Comparison of ENCODE assay signal across 9 mouse cellular contexts in the genomic region with DNA sequence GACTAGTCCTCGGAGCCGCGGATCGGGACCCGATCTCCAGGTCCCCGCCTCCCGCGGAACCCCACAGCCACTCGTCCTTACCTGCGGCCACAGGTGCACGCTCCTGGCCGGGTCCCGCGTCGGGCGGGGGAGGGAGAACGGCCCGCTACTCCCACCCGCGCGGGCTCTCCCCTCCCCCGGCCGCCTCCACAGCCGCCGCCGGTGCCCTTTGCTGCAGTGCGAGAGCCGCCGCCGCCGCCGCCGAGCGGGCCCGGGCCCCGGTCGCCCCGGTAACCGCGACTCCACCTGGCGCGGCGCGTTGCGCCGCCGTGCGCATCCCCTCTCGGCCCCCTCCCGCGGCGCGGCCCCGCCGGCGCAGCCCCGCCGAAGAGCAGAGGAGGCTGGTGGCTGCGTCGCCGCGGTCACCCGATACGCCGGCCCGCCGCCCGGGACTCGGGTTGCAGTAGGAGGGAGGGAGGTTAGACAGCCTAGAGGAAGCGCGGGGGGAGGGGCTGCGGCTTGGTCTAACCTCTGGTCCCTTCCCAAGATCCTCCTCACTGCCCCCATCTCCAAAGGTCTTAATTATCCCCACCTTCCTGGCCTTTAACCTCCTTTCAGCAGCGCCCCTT. TPM values are rescaled to one million over a fixed set of nuclear protein-coding genes. Genes with fewer than 3 reads are reported as not detected.
DNase-seq lines count a peak whose midpoint lies in the region; ATAC-seq and TF ChIP-seq lines count a peak whose summit lies in the region.
"Had no signal": no experiment of that assay in that cellular context is flagged by ENCODE, and none has a peak within 500 bp of the region (broad histone marks: within the 10 kb centered on the region; RNA-seq: fewer than 3 reads in every experiment).

No protein-coding gene starts in this region.

- TF ChIP-seq POLR2A in brain, embryonic 14.5 days (IDR thresholded peaks at IDR 0.05; ENCODE audit: borderline replicate concordance, extremely low read depth, insufficient read depth, insufficient read length, poor library complexity, severe bottlenecking) = no peak

- DNase-seq in heart, embryonic 10.5 days (ENCODE audit: low spot score) = no peak
- DNase-seq in heart, postnatal 10 days = no peak
- DNase-seq in brain, embryonic 14.5 days (ENCODE audit: low read depth) = peak; percentile 59
- DNase-seq in gastrocnemius, adult 18-20 months (ENCODE audit: low spot score) = peak; percentile 68
- DNase-seq in kidney, adult 9 months = peak; percentile 73
- peak; percentile 27 for DNase-seq in lung, postnatal 36 days
- peak; percentile 19 for DNase-seq in thymus, postnatal 0 days (ENCODE audit: low spot score)

- TF ChIP-seq CTCF in brain, embryonic 14.5 days (IDR thresholded peaks at IDR 0.05; ENCODE audit: borderline replicate concordance, extremely low read depth, insufficient read depth, insufficient read length) = no peak

- H3K27ac ChIP-seq in heart, embryonic 10.5 days = peak overlapping the region; percentile 68; the same call in 1 of the 2 replicates

- intact Hi-C loops in heart, postnatal 10 days (cut with DNase I) = no loop called here

- no peaks in the 10 kb centered on the region for H3K36me3 ChIP-seq in heart, embryonic 10.5 days

- WGBS in heart, embryonic 10.5 days = under 1% methylated on average over 72 of the region's 73 CpGs

- peaks cover 100% of the 10 kb centered on the region for H3K27me3 ChIP-seq in heart, embryonic 10.5 days (ENCODE audit: insufficient read depth, poor library complexity, severe bottlenecking)

- peak overlapping the region; percentile 79 for H3K4me3 ChIP-seq in heart, embryonic 10.5 days

- H3K4me1 ChIP-seq in heart, embryonic 10.5 days = peaks cover 31% of the 10 kb centered on the region

- ATAC-seq in erythroid progenitor cell, adult 5-6 weeks (replicated peaks; ENCODE audit: low FRiP score, poor library complexity, severe bottlenecking) = no peak
- ATAC-seq: Patski had no signal

- no peaks in the 10 kb centered on the region for H3K9me3 ChIP-seq in heart, embryonic 10.5 days

RNA-seq across cellular contexts. Expression of gene Srcin1, which starts 29.1 kb away (rescaled TPM):
- 0.05 and 0.14 TPM in 2 replicates for polyA plus RNA-seq in heart, embryonic 10.5 days (2016; fragmentation: Nextera tagmentation; extraction: Ambion mirVana)
- total RNA-seq in heart, postnatal 10 days (2021) = under 1 TPM; 0.19 to 0.20 TPM
- 45.1 and 70.2 TPM in 2 replicates for polyA plus RNA-seq in brain, embryonic 14.5 days (2012; rRNA removed)
- total RNA-seq in gastrocnemius, adult 18-20 months (2021) = 1 to 10 TPM; 1.3 to 1.9 TPM
- 0.05 and 0.06 TPM in 2 replicates for polyA plus RNA-seq in thymus, postnatal 0 days (2015; fragmentation: Nextera tagmentation; extraction: Ambion mirVana)
- not detected in 2 replicates for total RNA-seq in erythroid progenitor cell, adult 5-6 weeks (2015; ENCODE audit: low replicate concordance)
- not detected in 2 replicates for total RNA-seq in erythroid progenitor cell, adult 5-6 weeks (2017; ENCODE audit: low replicate concordance)

RNA-seq across cellular contexts. Expression of gene 4933428G20Rik, which starts 46.8 kb away (rescaled TPM):
- 1.3 TPM in 2 replicates for polyA plus RNA-seq in heart, embryonic 10.5 days (2016; fragmentation: Nextera tagmentation; extraction: Ambion mirVana)
- not detected for total RNA-seq in heart, postnatal 10 days (2021)
- 0.12 and 0.21 TPM in 2 replicates for polyA plus RNA-seq in brain, embryonic 14.5 days (2012; rRNA removed)
- not detected for total RNA-seq in gastrocnemius, adult 18-20 months (2021)
- polyA plus RNA-seq in thymus, postnatal 0 days (2015; fragmentation: Nextera tagmentation; extraction: Ambion mirVana) = 0.09 and 0.12 TPM in 2 replicates
- total RNA-seq in erythroid progenitor cell, adult 5-6 weeks (2015; ENCODE audit: low replicate concordance) = not detected in 2 replicates
- total RNA-seq in erythroid progenitor cell, adult 5-6 weeks (2017; ENCODE audit: low replicate concordance) = not detected in 2 replicates

Comparison
In these comparisons a context has a peak if more than half of its experiments do, and no peak if none do; other contexts are left out.
1. DNase-seq: peak in brain, embryonic 14.5 days (single experiment), gastrocnemius, adult 18-20 months (single experiment), kidney, adult 9 months (single experiment), lung, postnatal 36 days (single experiment) and thymus, postnatal 0 days (single experiment); none in heart, embryonic 10.5 days (single experiment) and heart, postnatal 10 days (0 of 2).